Mouse (Mus musculus): ENCODE measurements at regions not wholly inside any gene's neighbourhood (a gene's known extent, or its start where the extent isn't known, plus 50 kb on each side); places are given as distances from the start of the nearest gene placed in this dataset.

DNA sequence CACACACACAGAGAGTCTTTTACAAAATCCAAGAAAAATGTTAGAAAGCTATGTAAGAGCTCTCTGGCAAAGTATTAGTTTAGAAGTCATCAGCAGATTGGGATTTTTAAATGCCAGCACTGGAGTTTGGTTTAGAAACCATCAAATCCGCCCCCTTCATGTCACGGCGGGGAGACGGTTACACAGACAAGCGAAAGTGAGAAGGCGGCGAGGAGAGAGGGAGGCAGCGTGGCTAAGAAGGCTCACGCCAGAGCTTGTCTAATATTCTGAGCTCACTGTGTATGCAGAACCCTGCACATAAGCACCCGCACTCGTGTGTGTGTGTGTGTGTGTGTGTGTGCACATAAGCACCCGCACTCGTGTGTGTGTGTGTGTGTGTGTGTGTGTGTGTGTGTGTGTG lies 248.6 kb downstream of the Diras2 start:
- no peak for TF ChIP-seq POLR2A (IDR thresholded peaks at IDR 0.05; ENCODE audit: insufficient read depth, low read length)
- no peak for TF ChIP-seq CTCF (IDR thresholded peaks at IDR 0.05; ENCODE audit: low read depth, low read length)

All from ES-Bruce4 (cell line).